Mouse (Mus musculus): ENCODE data around the gene Bmp7. TPM values are rescaled to one million over a fixed set of nuclear protein-coding genes. Genes with fewer than 3 reads are reported as not detected.

The Bmp7 gene
- polyA plus RNA-seq, 1 experiment from 2014 or later, result 9.1 TPM

DNA sequence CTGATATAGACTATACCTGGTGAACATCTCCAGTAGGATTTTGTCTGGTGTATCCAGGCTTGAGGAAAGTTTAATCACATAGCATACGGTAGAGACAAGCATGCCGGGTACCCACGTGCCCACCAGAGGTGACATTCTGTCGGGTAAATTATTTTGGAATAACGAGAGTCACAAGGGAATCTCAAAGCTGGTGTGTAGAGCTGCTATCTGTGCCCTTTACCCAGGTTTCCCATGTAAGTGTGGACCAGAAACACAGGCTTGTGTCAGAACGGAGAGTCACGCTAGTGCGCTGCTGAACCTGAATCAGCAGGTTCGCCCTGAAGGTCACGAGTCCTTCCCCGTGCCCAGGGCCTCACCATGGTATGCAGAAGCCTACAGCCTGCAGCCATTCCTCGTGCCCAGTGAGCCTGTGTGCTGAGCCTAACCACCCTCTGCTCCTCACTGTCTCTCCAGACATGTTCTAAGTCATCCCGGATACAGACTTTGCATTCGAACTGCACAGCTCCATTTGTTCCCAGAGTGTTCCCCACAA, 10.2 kb downstream of the Bmp7 start:
- DNase-seq (ENCODE audit: low spot score) (no peak), ATAC-seq (replicated peaks; ENCODE audit: low FRiP score) (no peak)
- Histone ChIP-seq H3K4me3 (ENCODE audit: low read depth, low read length) (no peak overlapping the region), H3K36me3 (ENCODE audit: control insufficient read depth, insufficient read depth, low read length) (no peaks in the 10 kb centered on the region), H3K4me2 (no peak overlapping the region), H3K27me3 (replicated peaks; ENCODE audit: control insufficient read depth, insufficient read depth, low read length) (peaks cover 20% of the 10 kb centered on the region), H3K9ac (ENCODE audit: low read depth, low read length) (no peak overlapping the region), H3K4me1 (replicated peaks; ENCODE audit: control insufficient read depth, insufficient read depth, low read length) (peaks cover 6% of the 10 kb centered on the region), H3K9me3 (ENCODE audit: control insufficient read depth, low read length) (no peaks in the 10 kb centered on the region), H3K27ac (ENCODE audit: low read depth, low read length) (no peak overlapping the region)
- 83% methylated on average over 14 of the region's 14 CpGs for WGBS

DNA sequence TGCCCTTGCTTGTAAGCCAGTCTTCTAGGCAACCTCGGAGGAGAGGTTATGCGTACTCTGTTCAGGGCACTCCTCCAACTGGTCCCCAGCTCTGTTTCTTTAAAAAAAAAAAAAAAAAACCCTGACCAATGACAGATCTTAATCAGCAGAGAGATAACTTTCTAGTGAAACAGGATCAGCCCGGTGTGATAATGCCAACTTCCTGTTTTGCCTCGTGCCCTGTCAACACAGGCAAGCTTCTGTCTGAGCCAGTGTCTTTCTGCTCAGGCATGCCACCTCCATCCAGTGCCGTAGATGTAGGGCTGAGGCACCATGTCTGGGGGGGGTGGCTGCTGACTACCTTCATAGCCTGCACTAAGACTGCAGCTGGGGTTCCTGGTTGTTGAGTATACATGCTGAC, 12.5 kb downstream of the Bmp7 start:
- Histone ChIP-seq H3K9ac (ENCODE audit: low read depth, low read length) (no peak overlapping the region), H3K4me1 (replicated peaks; ENCODE audit: control insufficient read depth, insufficient read depth, low read length) (no peaks in the 10 kb centered on the region), H3K27ac (ENCODE audit: low read depth, low read length) (no peak overlapping the region), H3K4me2 (no peak overlapping the region), H3K36me3 (ENCODE audit: control insufficient read depth, insufficient read depth, low read length) (no peaks in the 10 kb centered on the region), H3K27me3 (replicated peaks; ENCODE audit: control insufficient read depth, insufficient read depth, low read length) (no peaks in the 10 kb centered on the region), H3K9me3 (ENCODE audit: control insufficient read depth, low read length) (no peaks in the 10 kb centered on the region), H3K4me3 (ENCODE audit: low read depth, low read length) (no peak overlapping the region)
- no peak for ATAC-seq (replicated peaks; ENCODE audit: low FRiP score)
- no peak for DNase-seq (ENCODE audit: low spot score)
- WGBS, result 45% methylated on average over 5 of the region's 5 CpGs

DNA sequence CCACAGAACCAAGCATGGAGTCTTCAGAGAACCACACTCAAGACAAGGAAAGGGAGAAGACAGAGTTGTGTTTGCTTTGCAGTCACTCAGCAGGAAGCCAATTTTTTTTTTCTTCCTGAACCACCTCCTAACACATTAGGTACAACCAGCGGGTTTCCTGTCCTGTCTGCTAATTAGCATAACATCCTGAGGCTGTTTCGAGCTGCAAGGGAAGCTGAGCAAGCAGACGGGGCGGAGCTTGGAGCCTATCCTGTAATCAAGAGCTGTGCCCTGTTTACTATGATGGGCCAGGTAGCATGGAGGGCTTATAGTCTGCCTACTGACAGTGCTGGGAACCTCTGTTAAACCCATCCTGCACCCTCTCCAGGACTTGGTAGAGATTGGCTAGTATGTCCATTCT, 13.8 kb downstream of the Bmp7 start:
- no peaks in the 10 kb centered on the region for H3K9me3 ChIP-seq (ENCODE audit: control insufficient read depth, low read length)
- no peak overlapping the region for H3K9ac ChIP-seq (ENCODE audit: low read depth, low read length)
- H3K27ac ChIP-seq (ENCODE audit: low read depth, low read length), result no peak overlapping the region
- DNase-seq (ENCODE audit: low spot score), result no peak
- no peak overlapping the region for H3K4me2 ChIP-seq
- H3K4me1 ChIP-seq (replicated peaks; ENCODE audit: control insufficient read depth, insufficient read depth, low read length), result no peaks in the 10 kb centered on the region
- no peaks in the 10 kb centered on the region for H3K36me3 ChIP-seq (ENCODE audit: control insufficient read depth, insufficient read depth, low read length)
- H3K27me3 ChIP-seq (replicated peaks; ENCODE audit: control insufficient read depth, insufficient read depth, low read length), result no peaks in the 10 kb centered on the region
- WGBS, result 73% methylated on average over 4 of the region's 4 CpGs
- ATAC-seq (replicated peaks; ENCODE audit: low FRiP score), result no peak
- H3K4me3 ChIP-seq (ENCODE audit: low read depth, low read length), result no peak overlapping the region

DNA sequence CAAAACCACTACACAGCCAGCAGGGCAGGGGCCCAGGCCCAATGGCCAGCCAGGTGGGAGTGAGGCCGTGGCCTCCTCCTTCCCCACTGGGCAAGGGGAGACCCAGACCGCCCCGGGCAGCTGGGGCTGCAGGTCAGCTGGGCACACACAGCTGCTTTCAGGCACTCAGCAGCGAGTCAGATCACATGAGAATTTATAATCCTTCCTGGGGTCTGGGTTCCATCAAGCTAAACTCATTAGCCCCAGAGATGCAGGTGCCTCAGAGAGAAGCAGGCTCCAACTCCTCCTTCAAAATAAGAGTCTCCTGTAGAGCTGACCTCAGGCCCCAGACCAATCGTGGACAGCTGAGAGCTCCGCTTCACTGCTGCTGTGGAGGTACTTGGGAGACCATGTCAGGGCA, 15.2 kb downstream of the Bmp7 start:
- H3K4me1 ChIP-seq (replicated peaks; ENCODE audit: control insufficient read depth, insufficient read depth, low read length), result no peaks in the 10 kb centered on the region
- H3K4me3 ChIP-seq (ENCODE audit: low read depth, low read length), result no peak overlapping the region
- no peaks in the 10 kb centered on the region for H3K36me3 ChIP-seq (ENCODE audit: control insufficient read depth, insufficient read depth, low read length)
- no peak overlapping the region for H3K27ac ChIP-seq (ENCODE audit: low read depth, low read length)
- 46% methylated on average over 6 of the region's 6 CpGs for WGBS
- ATAC-seq (replicated peaks; ENCODE audit: low FRiP score) (no peak), DNase-seq (ENCODE audit: low spot score) (no peak)
- no peaks in the 10 kb centered on the region for H3K9me3 ChIP-seq (ENCODE audit: control insufficient read depth, low read length)
- no peak overlapping the region for H3K4me2 ChIP-seq
- no peaks in the 10 kb centered on the region for H3K27me3 ChIP-seq (replicated peaks; ENCODE audit: control insufficient read depth, insufficient read depth, low read length)
- no peak overlapping the region for H3K9ac ChIP-seq (ENCODE audit: low read depth, low read length)

DNA sequence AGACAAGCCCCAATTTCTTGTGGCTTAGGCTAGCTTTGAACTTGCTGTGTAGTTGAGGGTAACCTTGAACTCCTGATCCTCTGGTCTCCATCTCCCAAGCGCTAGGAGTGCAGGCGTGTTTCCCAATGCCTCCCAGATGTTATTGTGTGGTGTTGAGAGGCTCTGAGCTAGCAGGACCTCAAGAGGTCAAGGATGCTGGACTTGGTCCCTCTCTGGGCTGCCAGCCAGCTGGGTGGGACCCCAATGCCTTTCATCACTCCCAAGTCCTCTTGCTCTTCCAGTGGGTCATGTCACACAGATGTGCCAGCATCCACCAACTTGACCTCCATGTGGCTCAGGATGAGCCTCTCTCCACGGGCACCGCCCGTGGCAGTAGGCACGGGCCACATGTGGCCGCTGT, 16.9 kb downstream of the Bmp7 start:
- Histone ChIP-seq H3K27me3 (replicated peaks; ENCODE audit: control insufficient read depth, insufficient read depth, low read length) (no peaks in the 10 kb centered on the region), H3K4me2 (no peak overlapping the region), H3K27ac (ENCODE audit: low read depth, low read length) (no peak overlapping the region), H3K9ac (ENCODE audit: low read depth, low read length) (no peak overlapping the region), H3K4me3 (ENCODE audit: low read depth, low read length) (no peak overlapping the region), H3K9me3 (ENCODE audit: control insufficient read depth, low read length) (no peaks in the 10 kb centered on the region), H3K36me3 (ENCODE audit: control insufficient read depth, insufficient read depth, low read length) (no peaks in the 10 kb centered on the region), H3K4me1 (replicated peaks; ENCODE audit: control insufficient read depth, insufficient read depth, low read length) (no peaks in the 10 kb centered on the region)
- WGBS, result 87% methylated on average over 7 of the region's 7 CpGs
- no peak for DNase-seq (ENCODE audit: low spot score)
- no peak for ATAC-seq (replicated peaks; ENCODE audit: low FRiP score)

DNA sequence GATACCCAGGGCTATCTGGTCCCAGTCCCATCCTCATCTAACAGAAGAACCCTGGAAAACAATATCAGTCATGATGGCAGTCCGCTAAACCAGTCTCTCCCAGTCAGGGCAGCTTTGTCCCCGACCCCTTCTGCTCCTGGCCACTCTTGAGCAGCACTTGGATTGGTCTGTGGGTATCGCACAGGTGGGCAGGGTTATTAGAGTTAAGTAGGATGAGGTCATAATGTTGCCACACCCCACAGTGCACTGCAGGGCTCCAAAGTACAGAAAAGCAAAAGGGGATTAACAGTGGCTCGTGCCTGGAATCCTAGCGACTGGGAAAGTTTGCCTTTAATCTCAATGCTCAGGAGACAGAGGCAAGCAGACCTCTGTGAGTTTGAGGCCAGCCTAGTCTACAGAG, 17.5 kb downstream of the Bmp7 start:
- no peak overlapping the region for H3K4me2 ChIP-seq
- H3K27ac ChIP-seq (ENCODE audit: low read depth, low read length), result no peak overlapping the region
- no peak overlapping the region for H3K9ac ChIP-seq (ENCODE audit: low read depth, low read length)
- DNase-seq (ENCODE audit: low spot score), result no peak
- no peaks in the 10 kb centered on the region for H3K36me3 ChIP-seq (ENCODE audit: control insufficient read depth, insufficient read depth, low read length)
- ATAC-seq (replicated peaks; ENCODE audit: low FRiP score), result no peak
- no peak overlapping the region for H3K4me3 ChIP-seq (ENCODE audit: low read depth, low read length)
- WGBS, result 70% methylated on average over 5 of the region's 5 CpGs
- no peaks in the 10 kb centered on the region for H3K4me1 ChIP-seq (replicated peaks; ENCODE audit: control insufficient read depth, insufficient read depth, low read length)
- no peaks in the 10 kb centered on the region for H3K9me3 ChIP-seq (ENCODE audit: control insufficient read depth, low read length)
- no peaks in the 10 kb centered on the region for H3K27me3 ChIP-seq (replicated peaks; ENCODE audit: control insufficient read depth, insufficient read depth, low read length)

DNA sequence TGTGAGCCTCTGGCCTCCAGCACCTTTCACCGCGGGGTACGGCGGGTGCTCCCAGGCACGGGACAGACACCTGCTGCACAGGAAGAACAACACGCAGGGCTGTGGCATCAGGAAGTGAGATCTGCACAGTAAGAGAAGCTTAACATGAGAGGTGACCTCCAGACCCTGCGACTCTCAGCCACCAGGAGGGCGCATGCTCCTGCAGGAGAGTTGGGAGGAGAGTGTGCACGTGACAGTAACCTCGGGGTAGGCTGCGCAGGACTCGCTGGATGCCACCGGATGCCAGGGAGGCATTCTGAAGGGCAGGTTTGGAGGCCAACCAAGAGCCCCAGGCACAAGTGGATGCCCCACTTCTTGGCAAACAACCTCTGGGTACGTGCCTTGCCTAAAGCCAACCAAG, 26.1 kb downstream of the Bmp7 start:
- Histone ChIP-seq H3K9me3 (ENCODE audit: control insufficient read depth, low read length) (no peaks in the 10 kb centered on the region), H3K27ac (ENCODE audit: low read depth, low read length) (no peak overlapping the region), H3K36me3 (ENCODE audit: control insufficient read depth, insufficient read depth, low read length) (no peaks in the 10 kb centered on the region), H3K4me2 (no peak overlapping the region), H3K4me1 (replicated peaks; ENCODE audit: control insufficient read depth, insufficient read depth, low read length) (0 out of 2 replicates have a peak, but pooled peaks cover 2% of the 10 kb centered on the region), H3K27me3 (replicated peaks; ENCODE audit: control insufficient read depth, insufficient read depth, low read length) (no peaks in the 10 kb centered on the region; the same call in 1 of the 2 replicates), H3K9ac (ENCODE audit: low read depth, low read length) (no peak overlapping the region), H3K4me3 (ENCODE audit: low read depth, low read length) (no peak overlapping the region)
- DNase-seq (ENCODE audit: low spot score), result no peak
- 76% methylated on average over 14 of the region's 14 CpGs for WGBS
- no peak for ATAC-seq (replicated peaks; ENCODE audit: low FRiP score)

DNA sequence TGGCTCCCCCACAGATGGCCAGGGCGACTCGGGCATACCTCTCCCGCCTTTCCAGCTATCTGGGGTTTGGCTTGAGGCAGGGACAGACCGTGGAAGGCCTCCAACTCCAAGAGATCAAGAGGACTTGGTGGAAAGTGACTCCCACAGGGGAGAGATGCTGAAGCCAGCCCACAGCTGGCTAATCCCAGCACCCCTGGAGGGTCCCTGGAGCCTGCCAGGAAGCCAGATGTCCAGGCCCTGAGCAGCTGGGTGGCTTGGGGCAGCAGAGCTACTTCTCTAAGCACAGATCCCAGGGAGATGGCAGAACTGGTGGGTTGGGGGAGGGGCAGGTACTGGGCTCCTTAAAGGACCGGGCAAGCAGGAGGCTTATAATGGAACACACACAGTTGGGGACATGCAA, 28.4 kb downstream of the Bmp7 start:
- H3K27ac ChIP-seq (ENCODE audit: low read depth, low read length), result no peak overlapping the region

DNA sequence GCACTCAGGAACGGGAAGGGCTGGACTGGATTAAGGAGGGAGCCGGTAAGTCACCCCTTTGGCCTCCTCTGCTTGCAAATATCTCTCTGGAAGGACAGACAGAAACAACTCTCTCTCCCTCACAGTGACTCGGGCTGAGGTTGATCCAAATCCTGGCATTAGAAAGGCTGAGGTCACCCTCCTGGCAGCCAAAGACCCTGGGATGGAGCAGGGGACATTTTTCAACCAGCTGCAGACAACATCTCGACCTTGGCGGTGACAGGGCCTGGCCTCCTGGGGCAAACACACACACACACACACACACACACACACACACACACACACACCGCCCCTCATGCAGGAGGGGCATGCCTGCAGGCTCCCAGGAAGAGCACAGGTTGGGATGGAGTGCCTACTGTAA, 29.0 kb downstream of the Bmp7 start:
- ATAC-seq (replicated peaks; ENCODE audit: low FRiP score) (no peak), DNase-seq (ENCODE audit: low spot score) (no peak)
- no peak overlapping the region for H3K9ac ChIP-seq (ENCODE audit: low read depth, low read length)
- H3K9me3 ChIP-seq (ENCODE audit: control insufficient read depth, low read length), result no peaks in the 10 kb centered on the region
- H3K27me3 ChIP-seq (replicated peaks; ENCODE audit: control insufficient read depth, insufficient read depth, low read length), result no peaks in the 10 kb centered on the region; the same call in 1 of the 2 replicates
- WGBS, result 66% methylated on average over 6 of the region's 6 CpGs
- no peak overlapping the region for H3K27ac ChIP-seq (ENCODE audit: low read depth, low read length)
- no peak overlapping the region for H3K4me3 ChIP-seq (ENCODE audit: low read depth, low read length)
- H3K36me3 ChIP-seq (ENCODE audit: control insufficient read depth, insufficient read depth, low read length), result no peaks in the 10 kb centered on the region
- 0 out of 2 replicates have a peak, but pooled peaks cover 2% of the 10 kb centered on the region for H3K4me1 ChIP-seq (replicated peaks; ENCODE audit: control insufficient read depth, insufficient read depth, low read length)
- H3K4me2 ChIP-seq, result no peak overlapping the region

More for the DNA sequence above, 28.4 kb downstream of the Bmp7 start:
- Histone ChIP-seq H3K27me3 (replicated peaks; ENCODE audit: control insufficient read depth, insufficient read depth, low read length) (no peaks in the 10 kb centered on the region; the same call in 1 of the 2 replicates), H3K4me2 (no peak overlapping the region), H3K9me3 (ENCODE audit: control insufficient read depth, low read length) (no peaks in the 10 kb centered on the region), H3K36me3 (ENCODE audit: control insufficient read depth, insufficient read depth, low read length) (no peaks in the 10 kb centered on the region), H3K4me1 (replicated peaks; ENCODE audit: control insufficient read depth, insufficient read depth, low read length) (0 out of 2 replicates have a peak, but pooled peaks cover 2% of the 10 kb centered on the region), H3K4me3 (ENCODE audit: low read depth, low read length) (no peak overlapping the region), H3K9ac (ENCODE audit: low read depth, low read length) (no peak overlapping the region)
- DNase-seq (ENCODE audit: low spot score), result no peak
- no peak for ATAC-seq (replicated peaks; ENCODE audit: low FRiP score)
- WGBS, result 52% methylated on average over 5 of the region's 5 CpGs
